Mouse (Mus musculus) bone marrow, adult 2 months (tissue): Measurements from ENCODE around the gene Grin2a. TPM values are rescaled to one million over a fixed set of nuclear protein-coding genes. Genes with fewer than 3 reads are reported as not detected.

Experiments used
- H3K27ac ChIP-seq: fragments of 200-500 bp; 2 replicates; pipeline ENCODE4 v1.5.1; 2012; ENCODE audit warnings: low read depth, mild to moderate bottlenecking, control low read depth, inconsistent platforms, low read length; ENCODE audit not compliant: control insufficient read depth, poor library complexity, insufficient read depth
- H3K4me1 ChIP-seq: fragments of 200-500 bp; 2 replicates; pipeline ENCODE4 v1.6.1; 2011; ENCODE audit warnings: low read length; ENCODE audit not compliant: control insufficient read depth, insufficient read depth
- H3K4me3 ChIP-seq: fragments of 200-500 bp; replicated peaks from 2 replicates; pipeline ENCODE3; 2011; ENCODE audit warnings: mild to moderate bottlenecking, low read depth, low read length, control low read depth; ENCODE audit not compliant: control insufficient read depth
- CTCF ChIP-seq: fragments of 200-500 bp; IDR thresholded peaks from 2 replicates; pipeline ENCODE4 v1.5.1; 2011; ENCODE audit warnings: low read length, control low read depth; ENCODE audit not compliant: control insufficient read depth, insufficient read depth
- POLR2A ChIP-seq: fragments of 200-500 bp; IDR thresholded peaks from 2 replicates; pipeline ENCODE4 v1.6.1; 2011; ENCODE audit warnings: low read depth, mild to moderate bottlenecking, control low read depth, low read length, borderline replicate concordance; ENCODE audit not compliant: control insufficient read depth
- WGBS: fragments of 180-500 bp; shearing (Covaris S2); methylation state at CpG from one replicate; pipeline ENCODE4 v1.1.7; 2018; 5-methylcytosine and 5-hydroxymethylcytosine counted together
- polyA plus RNA-seq: library from polyadenylated mRNA; stranded (reverse); fragments of >200 nt; gene quantifications from 2 replicates; pipeline ENCODE4 v1.2.4, GENCODE M21; 2011; ENCODE audit warnings: low replicate concordance; ENCODE audit not compliant: missing spikeins, insufficient read depth, insufficient read length

Grin2a gene
- polyA plus RNA-seq, 1 experiment = 0.45 TPM

- no peak for TF ChIP-seq CTCF
- TF ChIP-seq POLR2A = no peak
- Histone ChIP-seq H3K4me3 (no peak overlapping the region), H3K4me1 (no peaks in the 10 kb centered on the region), H3K27ac (no peak overlapping the region)
- 64% methylated on average over 4 of the region's 4 CpGs for WGBS
Measured at GRCm38 (mm10) chr16:9882420-9882819, 112.9 kb downstream of the Grin2a start.

GRCm38 (mm10) chr16:9873001-9873400 is 122.4 kb downstream of the Grin2a start:
- WGBS = 58% methylated on average over 4 of the region's 4 CpGs
- Histone ChIP-seq H3K27ac (no peak overlapping the region), H3K4me3 (no peak overlapping the region), H3K4me1 (no peaks in the 10 kb centered on the region)
- TF ChIP-seq CTCF (no peak), POLR2A (no peak)

GRCm38 (mm10) chr16:9865710-9866109 is 129.7 kb downstream of the Grin2a start:
- no peak for TF ChIP-seq CTCF
- no peak for TF ChIP-seq POLR2A
- WGBS = 61% methylated on average over 3 of the region's 3 CpGs
- no peak overlapping the region for H3K27ac ChIP-seq

GRCm38 (mm10) chr16:9865039-9865438 is 130.3 kb downstream of the Grin2a start:
- no peaks in the 10 kb centered on the region for H3K4me1 ChIP-seq
- WGBS = 61% methylated on average over 4 of the region's 4 CpGs
- no peak overlapping the region for H3K27ac ChIP-seq
- H3K4me3 ChIP-seq = no peak overlapping the region
- no peak for TF ChIP-seq POLR2A

More at GRCm38 (mm10) chr16:9865710-9866109, 129.7 kb downstream of the Grin2a start:
- no peak overlapping the region for H3K4me3 ChIP-seq
- no peaks in the 10 kb centered on the region for H3K4me1 ChIP-seq

- no peak overlapping the region for H3K4me3 ChIP-seq
- TF ChIP-seq CTCF = no peak
- 66% methylated on average over 2 of the region's 2 CpGs for WGBS
Measured at GRCm38 (mm10) chr16:9857758-9858157, 137.6 kb downstream of the Grin2a start.

GRCm38 (mm10) chr16:9851265-9851988 is 143.9 kb downstream of the Grin2a start:
- Histone ChIP-seq H3K4me1 (no peaks in the 10 kb centered on the region), H3K27ac (no peak overlapping the region), H3K4me3 (no peak overlapping the region)
- WGBS = 80% methylated on average over 12 of the region's 12 CpGs
- TF ChIP-seq POLR2A (no peak), CTCF (no peak)

More at GRCm38 (mm10) chr16:9857758-9858157, 137.6 kb downstream of the Grin2a start:
- Histone ChIP-seq H3K4me1 (no peaks in the 10 kb centered on the region), H3K27ac (no peak overlapping the region)

- H3K27ac ChIP-seq = no peak overlapping the region
- H3K4me3 ChIP-seq = no peak overlapping the region
- 39% methylated on average over 3 of the region's 3 CpGs for WGBS
- TF ChIP-seq POLR2A (no peak), CTCF (no peak)
- no peaks in the 10 kb centered on the region for H3K4me1 ChIP-seq
Measured at GRCm38 (mm10) chr16:9841496-9841895, 153.9 kb downstream of the Grin2a start.

- Histone ChIP-seq H3K4me1 (no peaks in the 10 kb centered on the region), H3K4me3 (no peak overlapping the region), H3K27ac (no peak overlapping the region)
- WGBS = 48% methylated on average over 8 of the region's 8 CpGs
- TF ChIP-seq CTCF (no peak), POLR2A (no peak)
Measured at GRCm38 (mm10) chr16:9836542-9836941, 158.8 kb downstream of the Grin2a start.

GRCm38 (mm10) chr16:9834236-9834635 is 161.1 kb downstream of the Grin2a start:
- 59% methylated on average over 2 of the region's 2 CpGs for WGBS
- Histone ChIP-seq H3K4me3 (no peak overlapping the region), H3K4me1 (no peaks in the 10 kb centered on the region), H3K27ac (no peak overlapping the region)
- TF ChIP-seq POLR2A (no peak), CTCF (no peak)
